Comparison of ENCODE assay signal across 8 mouse cellular contexts in genomic region chr13:97138404-97138931, GRCm38 (mm10). TPM values are rescaled to one million over a fixed set of nuclear protein-coding genes. Genes with fewer than 3 reads are reported as not detected.
DNase-seq lines count a peak whose midpoint lies in the region; ATAC-seq and TF ChIP-seq lines count a peak whose summit lies in the region.
"Not testable (repeated sequence)": the region's sequence is repeated elsewhere in the genome, so short reads cannot be mapped to it uniquely, and the experiment has no call there.

No protein-coding gene starts in this region.

- peaks cover 43% of the 10 kb centered on the region for H3K79me2 ChIP-seq in C2C12 (ENCODE audit: control insufficient read depth, insufficient read depth)

- peaks cover 21% of the 10 kb centered on the region for H3K79me3 ChIP-seq in C2C12 (ENCODE audit: low read depth)

- 43% methylated on average over 8 of the region's 8 CpGs for WGBS in forebrain, embryonic 13.5 days
- 30% methylated on average over 8 of the region's 8 CpGs for WGBS in heart, postnatal 0 days
- 20% methylated on average over 8 of the region's 8 CpGs for WGBS in kidney, adult 2 months
- 26% methylated on average over 8 of the region's 8 CpGs for WGBS in liver, embryonic 11.5 days
- 36% methylated on average over 8 of the region's 8 CpGs for WGBS in midbrain, embryonic 10.5 days
- 30% methylated on average over 8 of the region's 8 CpGs for WGBS in neural tube, embryonic 15.5 days

- DNase-seq in cerebellum, adult 9-10 months, result peak; percentile 21
- not testable (repeated sequence) for DNase-seq in heart, postnatal 0 days (ENCODE audit: low spot score); kidney, adult 2 months; liver, embryonic 11.5 days (ENCODE audit: low spot score); midbrain, embryonic 10.5 days (ENCODE audit: low spot score)

- peaks cover 34% of the 10 kb centered on the region for H3K36me3 ChIP-seq in C2C12 (ENCODE audit: control insufficient read depth, insufficient read depth)
- H3K36me3 ChIP-seq in forebrain, embryonic 13.5 days (ENCODE audit: poor library complexity, severe bottlenecking), result peaks cover 23% of the 10 kb centered on the region
- peaks cover 24% of the 10 kb centered on the region for H3K36me3 ChIP-seq in heart, postnatal 0 days (replicated peaks; ENCODE audit: control insufficient read depth, insufficient read depth, low read length)
- H3K36me3 ChIP-seq in kidney, adult 2 months (ENCODE audit: control insufficient read depth, insufficient read depth, low read length); liver, embryonic 11.5 days (ENCODE audit: control insufficient read depth, insufficient read depth, low read length): not testable (repeated sequence)
- peaks cover 37% of the 10 kb centered on the region for H3K36me3 ChIP-seq in midbrain, embryonic 10.5 days
- H3K36me3 ChIP-seq in neural tube, embryonic 15.5 days, result peaks cover 24% of the 10 kb centered on the region

- peak overlapping the region; percentile 94 for H3ac ChIP-seq in C2C12 (ENCODE audit: control insufficient read depth, insufficient read length, low read depth)

- H3K27ac ChIP-seq in forebrain, embryonic 13.5 days, result peak overlapping the region; percentile 85
- H3K27ac ChIP-seq in heart, postnatal 0 days (ENCODE audit: low read depth), result peak overlapping the region; percentile 94
- not testable (repeated sequence) for H3K27ac ChIP-seq in kidney, adult 2 months (ENCODE audit: insufficient read depth, low read depth, low read length)
- peak overlapping the region; percentile 86 for H3K27ac ChIP-seq in liver, embryonic 11.5 days (ENCODE audit: low read depth, low read length)
- peak overlapping the region; percentile 93 for H3K27ac ChIP-seq in midbrain, embryonic 10.5 days (replicated peaks)
- H3K27ac ChIP-seq in neural tube, embryonic 15.5 days (replicated peaks), result peak overlapping the region; percentile 94

- H3K4me3 ChIP-seq in C2C12 (ENCODE audit: insufficient read depth, poor library complexity, severe bottlenecking), result peak overlapping the region; percentile 78
- H3K4me3 ChIP-seq in forebrain, embryonic 13.5 days, result peak overlapping the region; percentile 92
- peak overlapping the region; percentile 91 for H3K4me3 ChIP-seq in heart, postnatal 0 days (ENCODE audit: low read depth, low read length)
- H3K4me3 ChIP-seq in kidney, adult 2 months (ENCODE audit: insufficient read depth, low read depth, low read length), result peak overlapping the region; percentile 89
- peak overlapping the region; percentile 93 for H3K4me3 ChIP-seq in liver, embryonic 11.5 days (ENCODE audit: low read depth, low read length)
- H3K4me3 ChIP-seq in midbrain, embryonic 10.5 days, result peak overlapping the region; percentile 94
- H3K4me3 ChIP-seq in neural tube, embryonic 15.5 days (replicated peaks), result peak overlapping the region; percentile 78

- not testable (repeated sequence) for TF ChIP-seq CTCF in C2C12 (IDR thresholded peaks at IDR 0.05; ENCODE audit: control insufficient read depth, insufficient read depth, insufficient read length); heart, postnatal 0 days (IDR thresholded peaks at IDR 0.05; ENCODE audit: low read depth); kidney, adult 2 months (conservative IDR thresholded peaks at IDR 0.05; ENCODE audit: insufficient read depth, insufficient read length, low read depth, low read length)

- H3K9me3 ChIP-seq in forebrain, embryonic 13.5 days (replicated peaks); heart, postnatal 0 days (replicated peaks; ENCODE audit: control insufficient read depth, low read length); liver, embryonic 11.5 days (ENCODE audit: control insufficient read depth, low read length); midbrain, embryonic 10.5 days (replicated peaks); neural tube, embryonic 15.5 days (replicated peaks): not testable (repeated sequence)

- peak overlapping the region; percentile 94 for H3K9ac ChIP-seq in forebrain, embryonic 13.5 days
- H3K9ac ChIP-seq in heart, postnatal 0 days (replicated peaks; ENCODE audit: low read depth, low read length), result peak overlapping the region; percentile 92
- peak overlapping the region; percentile 95 for H3K9ac ChIP-seq in liver, embryonic 11.5 days (ENCODE audit: low read depth, low read length)
- H3K9ac ChIP-seq in neural tube, embryonic 15.5 days (replicated peaks), result peak overlapping the region; percentile 94

- ATAC-seq in forebrain, embryonic 13.5 days; heart, postnatal 0 days (ENCODE audit: insufficient read depth, low read depth): not testable (repeated sequence)
- 0 out of 2 replicates have a peak, but pooled peaks have one; percentile 19 for ATAC-seq in liver, embryonic 11.5 days (replicated peaks; ENCODE audit: low FRiP score)
- peak; percentile 27; the same call in 1 of the 2 replicates for ATAC-seq in neural tube, embryonic 15.5 days (ENCODE audit: low FRiP score)

- TF ChIP-seq POLR2A in kidney, adult 2 months (IDR thresholded peaks at IDR 0.05; ENCODE audit: low read depth, low read length), result not testable (repeated sequence)

- TF ChIP-seq EP300 in heart, postnatal 0 days (IDR thresholded peaks at IDR 0.05; ENCODE audit: low read depth), result not testable (repeated sequence)

- H3K4me2 ChIP-seq in forebrain, embryonic 13.5 days, result peak overlapping the region; percentile 76
- H3K4me2 ChIP-seq in heart, postnatal 0 days (ENCODE audit: low read depth, low read length), result peak overlapping the region; percentile 63
- peak overlapping the region; percentile 65 for H3K4me2 ChIP-seq in liver, embryonic 11.5 days
- H3K4me2 ChIP-seq in neural tube, embryonic 15.5 days, result peak overlapping the region; percentile 66

- peaks cover 15% of the 10 kb centered on the region for H3K4me1 ChIP-seq in forebrain, embryonic 13.5 days
- not testable (repeated sequence) for H3K4me1 ChIP-seq in heart, postnatal 0 days (ENCODE audit: control insufficient read depth, insufficient read depth); kidney, adult 2 months (ENCODE audit: control insufficient read depth, insufficient read depth, low read length); liver, embryonic 11.5 days (replicated peaks; ENCODE audit: control insufficient read depth, insufficient read depth, low read length)
- H3K4me1 ChIP-seq in midbrain, embryonic 10.5 days, result peaks cover 13% of the 10 kb centered on the region
- H3K4me1 ChIP-seq in neural tube, embryonic 15.5 days, result peaks cover 13% of the 10 kb centered on the region

- not testable (repeated sequence) for H3K27me3 ChIP-seq in C2C12 (ENCODE audit: control insufficient read depth, insufficient read depth, insufficient read length); forebrain, embryonic 13.5 days; heart, postnatal 0 days (ENCODE audit: control insufficient read depth, insufficient read depth, low read length); kidney, adult 2 months (replicated peaks; ENCODE audit: control insufficient read depth, insufficient read depth, low read length); liver, embryonic 11.5 days (replicated peaks; ENCODE audit: control insufficient read depth, insufficient read depth, low read length); midbrain, embryonic 10.5 days (ENCODE audit: low read depth, poor library complexity, severe bottlenecking); neural tube, embryonic 15.5 days (replicated peaks)

RNA-seq across cellular contexts. Expression of gene Gfm2, which starts 0.7 kb away (rescaled TPM):
- 13.7 TPM for polyA plus RNA-seq in C2C12 (2012; fragmentation: generic; extraction: Trizol)
- polyA plus RNA-seq in forebrain, embryonic 13.5 days (2015; fragmentation: Nextera tagmentation; extraction: Ambion mirVana), result 33.4 and 36.7 TPM in 2 replicates
- total RNA-seq in heart, postnatal 0 days (2014; rRNA removed; ENCODE audit: low replicate concordance), result 23.5 and 34.1 TPM in 2 replicates
- 24.0 and 24.9 TPM in 2 replicates for polyA plus RNA-seq in heart, postnatal 0 days (2015; fragmentation: Nextera tagmentation; extraction: Ambion mirVana)
- 32.1 and 32.3 TPM in 2 replicates for polyA plus RNA-seq in kidney, adult 2 months (2012; rRNA removed)
- polyA plus RNA-seq in liver, embryonic 11.5 days (2014; fragmentation: Nextera tagmentation; extraction: Ambion mirVana), result 47.0 and 50.7 TPM in 2 replicates
- 39.2 and 45.1 TPM in 2 replicates for polyA plus RNA-seq in midbrain, embryonic 10.5 days (2016; fragmentation: Nextera tagmentation; extraction: Ambion mirVana)
- polyA plus RNA-seq in neural tube, embryonic 15.5 days (2015; fragmentation: Nextera tagmentation; extraction: Ambion mirVana), result 34.2 and 34.3 TPM in 2 replicates

RNA-seq across cellular contexts. Expression of gene Nsa2, which starts 0.7 kb away (rescaled TPM):
- polyA plus RNA-seq in C2C12 (2012; fragmentation: generic; extraction: Trizol), result 91.6 TPM
- polyA plus RNA-seq in forebrain, embryonic 13.5 days (2015; fragmentation: Nextera tagmentation; extraction: Ambion mirVana), result 46.2 and 53.2 TPM in 2 replicates
- total RNA-seq in heart, postnatal 0 days (2014; rRNA removed; ENCODE audit: low replicate concordance), result 23.4 and 42.2 TPM in 2 replicates
- 43.3 and 47.1 TPM in 2 replicates for polyA plus RNA-seq in heart, postnatal 0 days (2015; fragmentation: Nextera tagmentation; extraction: Ambion mirVana)
- 25.4 and 32.5 TPM in 2 replicates for polyA plus RNA-seq in kidney, adult 2 months (2012; rRNA removed)
- 75.6 and 82.3 TPM in 2 replicates for polyA plus RNA-seq in liver, embryonic 11.5 days (2014; fragmentation: Nextera tagmentation; extraction: Ambion mirVana)
- 57.4 and 60.5 TPM in 2 replicates for polyA plus RNA-seq in midbrain, embryonic 10.5 days (2016; fragmentation: Nextera tagmentation; extraction: Ambion mirVana)
- 36.0 and 44.8 TPM in 2 replicates for polyA plus RNA-seq in neural tube, embryonic 15.5 days (2015; fragmentation: Nextera tagmentation; extraction: Ambion mirVana)

RNA-seq across cellular contexts. Expression of gene Gm6169, which starts 39.4 kb away (rescaled TPM):
- polyA plus RNA-seq in C2C12 (2012; fragmentation: generic; extraction: Trizol), result 4.4 TPM
- 0.94 and 2.3 TPM in 2 replicates for polyA plus RNA-seq in forebrain, embryonic 13.5 days (2015; fragmentation: Nextera tagmentation; extraction: Ambion mirVana)
- 0.65 and 1.3 TPM in 2 replicates for total RNA-seq in heart, postnatal 0 days (2014; rRNA removed; ENCODE audit: low replicate concordance)
- polyA plus RNA-seq in heart, postnatal 0 days (2015; fragmentation: Nextera tagmentation; extraction: Ambion mirVana), result 2.1 and 2.5 TPM in 2 replicates
- 0.92 and 1.8 TPM in 2 replicates for polyA plus RNA-seq in kidney, adult 2 months (2012; rRNA removed)
- 1.9 and 2.0 TPM in 2 replicates for polyA plus RNA-seq in liver, embryonic 11.5 days (2014; fragmentation: Nextera tagmentation; extraction: Ambion mirVana)
- polyA plus RNA-seq in midbrain, embryonic 10.5 days (2016; fragmentation: Nextera tagmentation; extraction: Ambion mirVana), result 1.3 and 1.8 TPM in 2 replicates
- polyA plus RNA-seq in neural tube, embryonic 15.5 days (2015; fragmentation: Nextera tagmentation; extraction: Ambion mirVana), result 1.1 and 1.3 TPM in 2 replicates

RNA-seq across cellular contexts. Expression of gene Hexb, which starts 59.7 kb away (rescaled TPM):
- 21.4 TPM for polyA plus RNA-seq in C2C12 (2012; fragmentation: generic; extraction: Trizol)
- 21.4 and 21.6 TPM in 2 replicates for polyA plus RNA-seq in forebrain, embryonic 13.5 days (2015; fragmentation: Nextera tagmentation; extraction: Ambion mirVana)
- total RNA-seq in heart, postnatal 0 days (2014; rRNA removed; ENCODE audit: low replicate concordance), result 21.9 and 32.0 TPM in 2 replicates
- polyA plus RNA-seq in heart, postnatal 0 days (2015; fragmentation: Nextera tagmentation; extraction: Ambion mirVana), result 21.4 and 26.5 TPM in 2 replicates
- 149 and 205 TPM in 2 replicates for polyA plus RNA-seq in kidney, adult 2 months (2012; rRNA removed)
- polyA plus RNA-seq in liver, embryonic 11.5 days (2014; fragmentation: Nextera tagmentation; extraction: Ambion mirVana), result 20.6 and 21.8 TPM in 2 replicates
- polyA plus RNA-seq in midbrain, embryonic 10.5 days (2016; fragmentation: Nextera tagmentation; extraction: Ambion mirVana), result 18.5 and 19.8 TPM in 2 replicates
- polyA plus RNA-seq in neural tube, embryonic 15.5 days (2015; fragmentation: Nextera tagmentation; extraction: Ambion mirVana), result 54.5 and 66.1 TPM in 2 replicates
